In the genomic region with DNA sequence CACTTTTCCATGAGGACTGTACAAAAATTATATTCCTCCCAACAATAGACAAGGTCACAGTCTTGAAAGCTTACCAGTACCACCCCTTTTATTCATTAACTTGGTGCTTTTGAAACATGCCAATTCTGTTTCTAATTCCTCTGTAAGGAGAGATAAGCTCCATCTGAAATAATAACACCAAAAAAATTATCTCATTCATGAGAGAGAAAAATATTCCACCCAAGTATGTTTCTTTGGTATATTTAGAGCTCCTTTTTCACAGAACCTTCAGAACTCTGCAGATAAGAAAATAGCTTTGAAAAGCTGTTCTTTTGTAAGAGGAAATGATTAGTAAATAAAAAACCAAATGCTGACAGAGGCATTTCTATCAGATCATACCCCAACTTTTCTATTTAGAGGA, we compare ENCODE assay signal across 28 mouse cellular contexts.
"Had no signal": no experiment of that assay in that cellular context is flagged by ENCODE, and none has a peak within 500 bp of the region (broad histone marks: within the 10 kb centered on the region; RNA-seq: fewer than 3 reads in every experiment).

No protein-coding gene starts in this region.

- H3K27ac ChIP-seq: embryonic facial prominence, embryonic 10.5 days; embryonic facial prominence, embryonic 12.5 days; embryonic facial prominence, embryonic 13.5 days; embryonic facial prominence, embryonic 15.5 days; forebrain, embryonic 10.5 days; forebrain, embryonic 12.5 days; forebrain, embryonic 13.5 days; forebrain, embryonic 15.5 days; gastrocnemius, adult 2 months; heart, adult 2 months had no signal

- H3K27me3 ChIP-seq: embryonic facial prominence, embryonic 12.5 days; embryonic facial prominence, embryonic 13.5 days; embryonic facial prominence, embryonic 15.5 days; forebrain, embryonic 12.5 days; forebrain, embryonic 13.5 days; forebrain, embryonic 15.5 days had no signal

- ATAC-seq: forebrain, embryonic 13.5 days; forebrain, embryonic 14.5 days; forebrain, embryonic 15.5 days; forebrain, embryonic 16.5 days; forebrain, postnatal 0 days had no signal

- H3K4me3 ChIP-seq: embryonic facial prominence, embryonic 10.5 days; embryonic facial prominence, embryonic 12.5 days; embryonic facial prominence, embryonic 13.5 days; embryonic facial prominence, embryonic 15.5 days; erythroblast, embryonic 14.5 days; forebrain, embryonic 10.5 days; forebrain, embryonic 12.5 days; forebrain, embryonic 13.5 days; forebrain, embryonic 15.5 days; gastrocnemius, adult 2 months; heart, adult 2 months had no signal

- H3K9ac ChIP-seq: embryonic facial prominence, embryonic 12.5 days; embryonic facial prominence, embryonic 13.5 days; embryonic facial prominence, embryonic 15.5 days; forebrain, embryonic 12.5 days; forebrain, embryonic 13.5 days; forebrain, embryonic 15.5 days; forebrain, postnatal 0 days had no signal

- H3K9me3 ChIP-seq: embryonic facial prominence, embryonic 10.5 days; embryonic facial prominence, embryonic 12.5 days; embryonic facial prominence, embryonic 13.5 days; embryonic facial prominence, embryonic 15.5 days; forebrain, embryonic 10.5 days; forebrain, embryonic 12.5 days; forebrain, embryonic 13.5 days; forebrain, embryonic 15.5 days had no signal

- H3K4me1 ChIP-seq: embryonic facial prominence, embryonic 10.5 days; embryonic facial prominence, embryonic 12.5 days; embryonic facial prominence, embryonic 13.5 days; embryonic facial prominence, embryonic 15.5 days; forebrain, embryonic 10.5 days; forebrain, embryonic 12.5 days; forebrain, embryonic 13.5 days; forebrain, embryonic 15.5 days had no signal

- H3K4me2 ChIP-seq: embryonic facial prominence, embryonic 12.5 days; embryonic facial prominence, embryonic 13.5 days; embryonic facial prominence, embryonic 15.5 days; forebrain, embryonic 12.5 days; forebrain, embryonic 13.5 days; forebrain, embryonic 15.5 days had no signal

- DNase-seq: cerebellum, adult 8-10 months; cerebellum, adult 9-10 months; cerebellum, adult 9-11 months; cerebellum, postnatal 10 days; cerebellum, postnatal 14 days; cerebellum, postnatal 25 days; cerebellum, postnatal 36 days; embryo, embryonic 11 days; forebrain, postnatal 0 days; gastrocnemius, adult 2 months; gastrocnemius, postnatal 10 days; gastrocnemius, postnatal 14 days; gastrocnemius, postnatal 25 days; gastrocnemius, postnatal 36 days; heart, adult 11 months; heart, adult 18-20 months; heart, adult 2 months had no signal

- H3K36me3 ChIP-seq: embryonic facial prominence, embryonic 10.5 days; embryonic facial prominence, embryonic 12.5 days; embryonic facial prominence, embryonic 13.5 days; embryonic facial prominence, embryonic 15.5 days; forebrain, embryonic 10.5 days; forebrain, embryonic 12.5 days; forebrain, embryonic 15.5 days had no signal
